Mouse (Mus musculus): ENCODE data around the gene Gapdh.

Gapdh gene

DNA sequence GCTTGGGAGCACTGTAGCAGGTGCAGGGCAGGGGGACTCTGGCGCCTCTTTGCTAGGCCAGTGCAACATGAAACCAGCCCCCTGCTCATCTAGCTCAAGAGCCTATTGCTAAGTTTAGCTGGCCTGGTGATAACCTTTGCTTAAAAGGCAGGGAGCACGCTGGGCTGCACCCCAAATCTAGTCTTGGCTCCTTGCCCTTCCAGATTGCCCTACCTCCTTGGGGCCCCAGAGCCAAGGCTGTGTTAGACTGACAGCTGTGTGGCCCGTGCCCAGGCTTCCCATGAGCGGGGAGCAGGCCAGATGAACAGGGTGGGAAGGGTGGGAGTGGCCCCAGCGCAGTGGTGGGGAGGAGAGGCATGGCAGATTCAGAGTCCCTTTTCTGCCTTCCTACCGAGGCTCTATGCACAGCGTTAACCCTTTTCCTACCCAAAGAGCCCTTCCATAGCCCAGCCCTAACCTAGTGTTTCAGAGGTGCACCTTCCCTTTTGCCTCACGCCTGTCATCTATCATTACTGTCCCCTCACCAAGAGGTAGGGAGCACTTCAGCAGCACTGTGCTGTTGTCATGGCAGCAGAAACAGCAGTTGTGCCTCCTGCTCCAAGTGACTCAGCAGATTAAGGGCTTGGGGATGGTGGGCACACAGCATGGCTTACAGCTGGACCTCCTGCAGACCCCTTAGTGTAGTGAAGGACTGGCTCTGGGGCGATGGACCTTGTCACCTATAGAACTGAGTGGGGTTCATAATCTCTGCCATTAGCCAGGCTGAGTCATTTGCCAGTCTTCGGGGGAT lies 789 bp upstream of the Gapdh start:
- WGBS, result 17% methylated on average over 10 of the region's 10 CpGs

- WGBS, result under 1% methylated on average over 36 of the region's 36 CpGs
These were observed 857 bp downstream of the Gapdh start for GRCm38 (mm10) chr6:125165328-125165891.

- WGBS, result under 1% methylated on average over 39 of the region's 39 CpGs
These were observed 1.5 kb downstream of the Gapdh start for GRCm38 (mm10) chr6:125164672-125165327.

GRCm38 (mm10) chr6:125163801-125164657 lies 2.2 kb downstream of the Gapdh start:
- 6% methylated on average over 20 of the region's 20 CpGs for WGBS

DNA sequence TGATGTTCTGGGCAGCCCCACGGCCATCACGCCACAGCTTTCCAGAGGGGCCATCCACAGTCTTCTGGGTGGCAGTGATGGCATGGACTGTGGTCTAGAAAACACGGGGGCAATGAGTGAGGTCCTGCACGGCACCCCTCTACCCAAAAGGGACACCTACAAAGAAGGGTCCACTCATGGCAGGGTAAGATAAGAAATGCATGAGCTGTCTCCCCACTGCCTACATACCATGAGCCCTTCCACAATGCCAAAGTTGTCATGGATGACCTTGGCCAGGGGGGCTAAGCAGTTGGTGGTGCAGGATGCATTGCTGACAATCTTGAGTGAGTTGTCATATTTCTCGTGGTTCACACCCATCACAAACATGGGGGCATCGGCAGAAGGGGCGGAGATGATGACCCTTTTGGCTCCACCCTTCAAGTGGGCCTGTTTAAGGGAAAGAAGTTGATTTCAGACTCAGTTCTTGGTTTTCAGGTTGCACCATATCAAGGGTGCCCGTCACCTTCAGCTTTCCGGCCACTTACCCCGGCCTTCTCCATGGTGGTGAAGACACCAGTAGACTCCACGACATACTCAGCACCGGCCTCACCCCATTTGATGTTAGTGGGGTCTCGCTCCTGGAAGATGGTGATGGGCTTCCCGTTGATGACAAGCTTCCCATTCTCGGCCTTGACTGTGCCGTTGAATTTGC lies 3.5 kb downstream of the Gapdh start:
- WGBS, result 45% methylated on average over 14 of the region's 16 CpGs

GRCm38 (mm10) chr6:125161971-125162370 lies 4.3 kb downstream of the Gapdh start:
- WGBS, result 2% methylated on average over 4 of the region's 5 CpGs

- WGBS, result 16% methylated on average over 22 of the region's 22 CpGs
These were observed 5.2 kb downstream of the Gapdh start for GRCm38 (mm10) chr6:125160854-125161760.

- WGBS, result 28% methylated on average over 10 of the region's 10 CpGs
These were observed 5.8 kb downstream of the Gapdh start for GRCm38 (mm10) chr6:125160558-125160853.

DNA sequence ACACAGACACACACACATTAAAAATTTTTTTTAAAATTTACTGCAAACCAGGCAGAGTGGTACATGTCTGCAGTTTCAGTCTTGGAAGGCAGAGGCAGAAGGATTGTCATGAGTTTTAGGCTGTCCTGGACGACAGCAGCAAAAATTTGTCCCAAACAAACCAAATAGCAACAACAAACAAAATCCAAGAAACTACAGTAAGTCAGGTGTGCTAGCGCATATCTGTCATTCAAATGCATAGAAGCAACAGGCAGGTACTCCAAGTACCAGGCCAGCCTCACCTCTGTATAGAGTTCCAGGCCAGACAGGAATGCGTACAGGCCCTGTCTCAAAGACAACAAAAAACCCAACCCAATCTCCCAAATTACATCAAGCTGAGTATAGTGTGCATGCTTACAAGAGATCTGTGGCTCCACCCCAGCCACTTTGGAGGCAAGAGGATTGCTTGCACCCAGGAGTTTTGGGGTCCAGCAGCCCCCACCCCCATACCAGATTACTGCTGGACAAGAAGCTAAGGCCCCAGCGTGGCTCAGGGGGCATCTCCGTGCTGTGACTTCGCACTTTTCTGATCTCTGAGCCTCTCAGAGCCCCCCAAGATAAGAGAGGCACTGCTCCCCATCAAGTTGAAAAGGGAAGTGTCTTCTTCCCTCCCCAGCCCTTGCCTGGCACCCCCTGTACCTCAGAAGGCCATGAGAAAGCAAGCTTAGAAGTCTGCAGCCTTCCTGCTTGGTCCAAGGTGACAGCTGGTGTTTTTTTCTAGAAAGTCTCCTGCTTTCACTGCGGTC lies 6.3 kb downstream of the Gapdh start:
- 72% methylated on average over 7 of the region's 7 CpGs for WGBS

DNA sequence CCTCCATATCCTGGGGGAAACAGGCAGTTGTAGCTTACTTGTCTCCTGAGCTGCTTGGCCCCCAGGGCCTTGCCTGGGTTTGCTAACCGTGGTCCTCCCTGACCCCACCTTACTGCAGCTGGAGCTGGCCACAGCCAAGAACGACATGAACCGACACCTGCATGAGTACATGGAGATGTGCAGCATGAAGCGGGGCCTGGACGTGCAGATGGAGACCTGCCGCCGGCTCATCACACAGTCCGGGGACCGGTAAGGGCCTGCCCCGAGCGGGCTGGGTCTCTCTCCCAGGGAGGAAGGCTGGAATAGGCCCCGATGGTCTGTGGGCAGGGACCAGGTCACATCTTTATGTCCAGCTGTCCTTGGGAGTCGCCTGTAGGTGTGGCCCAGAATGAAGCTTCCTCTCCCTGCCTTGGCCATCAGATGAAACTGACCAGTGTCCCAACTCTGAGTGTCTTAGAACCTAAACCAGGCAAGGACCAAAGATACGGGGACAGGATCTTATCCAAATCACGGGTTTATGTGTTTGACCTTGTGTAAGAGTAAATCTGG lies 7.2 kb downstream of the Gapdh start:
- WGBS, result 85% methylated on average over 15 of the region's 15 CpGs

DNA sequence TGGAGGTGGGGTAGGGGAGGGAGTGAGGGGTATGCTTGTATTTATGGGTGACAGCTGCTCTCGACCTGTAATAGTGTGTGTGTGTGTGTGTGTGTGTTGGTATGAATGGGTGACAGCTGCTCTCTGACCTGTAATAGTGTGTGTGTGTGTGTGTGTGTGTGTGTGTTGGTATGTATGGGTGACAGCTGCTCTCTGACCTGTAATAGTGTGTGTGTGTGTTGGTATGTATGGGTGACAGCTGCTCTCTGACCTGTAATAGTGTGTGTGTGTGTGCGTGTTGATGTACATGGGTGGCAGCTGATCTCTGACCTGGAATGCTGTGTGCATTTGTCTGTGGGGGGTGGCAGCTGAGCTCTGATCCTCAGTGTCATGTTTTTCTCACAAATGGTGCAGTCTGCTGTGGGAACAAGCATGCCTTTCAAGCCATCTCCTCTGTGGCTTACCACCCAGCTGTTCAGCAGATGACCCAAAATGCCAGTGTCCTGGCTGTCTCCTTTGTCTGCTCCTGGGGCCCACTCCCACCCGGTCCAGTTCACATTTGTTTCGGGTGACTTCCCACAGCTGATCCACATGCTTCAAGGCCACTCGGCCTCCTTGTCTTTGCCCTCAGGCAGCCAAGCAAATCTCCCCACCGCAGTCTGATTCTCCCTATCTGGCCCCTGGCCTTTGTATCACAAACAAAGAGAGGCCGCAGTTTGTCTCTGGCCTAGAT lies 9.2 kb downstream of the Gapdh start:
- 47% methylated on average over 7 of the region's 7 CpGs for WGBS

DNA sequence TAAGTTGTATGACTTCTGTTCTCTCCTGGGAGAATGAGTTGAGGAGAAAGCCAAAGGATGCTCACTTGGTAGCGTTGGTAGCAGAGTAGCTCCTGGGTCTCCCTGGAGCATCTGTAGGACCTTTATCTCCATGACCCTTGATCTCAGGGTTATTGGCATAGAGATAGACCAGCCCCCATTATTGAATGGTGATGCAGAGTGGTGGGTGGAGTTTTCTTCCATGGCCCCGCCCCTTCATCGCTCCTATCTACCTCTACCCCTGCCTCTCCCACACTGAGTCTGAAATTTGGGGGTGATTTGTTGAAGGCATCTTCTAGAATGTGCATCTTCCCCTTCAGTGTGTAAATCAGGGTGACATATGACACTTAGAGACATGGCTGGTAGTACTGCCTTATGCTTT lies 9.8 kb downstream of the Gapdh start:
- WGBS, result 84% methylated on average over 3 of the region's 3 CpGs

- 83% methylated on average over 8 of the region's 8 CpGs for WGBS
These were observed 11.0 kb downstream of the Gapdh start for GRCm38 (mm10) chr6:125155262-125155661.

- WGBS, result 84% methylated on average over 4 of the region's 4 CpGs
These were observed 12.6 kb downstream of the Gapdh start for GRCm38 (mm10) chr6:125153682-125154081.

DNA sequence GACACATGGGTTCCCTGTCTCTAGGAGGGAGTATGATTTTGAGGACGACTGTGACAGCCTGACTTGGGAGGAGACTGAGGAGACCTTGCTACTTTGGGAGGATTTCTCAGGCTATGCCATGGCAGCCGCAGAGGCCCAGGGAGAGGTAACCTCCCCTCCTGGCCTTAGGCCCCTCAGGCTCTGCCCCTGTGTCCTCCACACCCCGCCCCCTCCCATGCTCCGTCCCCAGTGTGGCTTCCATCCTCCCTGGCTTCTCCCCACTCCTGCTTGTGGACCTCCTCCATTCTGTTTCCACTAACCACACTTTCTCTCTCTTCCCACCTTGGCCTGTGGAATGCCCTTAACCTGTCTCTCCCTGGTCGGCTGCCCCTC lies 13.3 kb downstream of the Gapdh start:
- 90% methylated on average over 5 of the region's 5 CpGs for WGBS

DNA sequence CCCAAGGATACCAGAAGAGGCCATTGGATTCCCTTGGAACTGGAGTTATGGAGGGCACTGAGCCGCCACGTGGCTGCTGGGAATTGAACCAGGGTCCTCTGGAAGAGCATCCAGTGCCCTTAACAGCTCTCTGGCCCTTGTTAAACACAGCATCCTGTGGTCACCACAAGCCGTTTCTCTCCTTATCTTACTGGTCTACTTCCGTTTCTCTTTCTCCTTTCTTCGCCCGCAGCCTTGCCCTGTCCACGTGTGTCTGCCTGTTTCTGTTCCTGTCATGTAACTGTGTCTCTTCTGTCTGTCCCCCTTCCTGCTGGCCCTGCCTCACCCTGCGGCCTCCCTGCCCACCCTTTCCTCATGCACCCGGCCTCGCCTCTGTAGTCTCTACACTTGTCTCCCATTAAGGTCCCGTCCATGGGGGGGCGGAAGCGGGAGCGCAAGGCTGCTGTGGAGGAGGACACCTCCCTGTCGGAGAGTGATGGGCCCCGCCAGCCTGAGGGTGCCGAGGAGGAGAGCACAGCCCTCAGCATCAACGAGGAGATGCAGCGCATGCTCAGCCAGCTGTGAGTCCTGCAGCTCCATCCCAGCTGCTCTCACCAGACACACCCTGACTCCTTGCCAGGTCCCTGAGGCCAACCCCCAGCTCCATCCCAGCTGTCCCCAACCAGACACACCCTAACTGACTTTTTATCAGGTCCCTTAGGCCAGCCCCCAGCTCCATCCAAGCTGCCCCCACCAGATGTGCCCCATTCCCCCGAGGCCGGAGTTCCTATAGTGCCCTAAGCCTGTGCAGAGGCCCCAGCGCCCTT lies 13.9 kb downstream of the Gapdh start:
- 72% methylated on average over 22 of the region's 22 CpGs for WGBS

- WGBS, result 38% methylated on average over 7 of the region's 7 CpGs
These were observed 16.7 kb downstream of the Gapdh start for GRCm38 (mm10) chr6:125149569-125149950.

Data from cerebral cortex, adult 2 months (tissue).